Mouse (Mus musculus): ENCODE data around the gene A630076J17Rik. TPM values are rescaled to one million over a fixed set of nuclear protein-coding genes. Genes with fewer than 3 reads are reported as not detected.

The A630076J17Rik gene
- polyA plus RNA-seq, 1 experiment from 2014 or later: 0.20 TPM

DNA sequence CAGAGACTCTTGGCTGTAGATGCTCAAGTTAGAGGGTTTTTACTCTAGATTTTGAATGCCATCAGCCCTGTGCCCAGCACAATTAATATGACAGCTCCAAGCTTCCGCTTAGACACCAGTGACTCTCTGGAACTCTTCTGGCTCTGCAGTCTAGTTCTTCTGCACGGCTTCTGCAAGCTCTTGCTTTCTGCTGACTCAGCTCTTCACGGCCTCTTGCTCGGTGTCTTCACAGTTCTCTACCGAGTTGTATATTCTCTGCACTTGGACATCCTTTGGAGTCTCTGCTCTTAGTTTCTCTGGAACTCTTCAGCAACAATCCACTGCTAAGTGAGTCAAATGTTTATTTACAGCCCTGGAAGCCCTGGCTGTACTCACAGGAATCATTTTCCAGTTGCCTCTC is 23.5 kb downstream of the A630076J17Rik start:
- ATAC-seq (replicated peaks; ENCODE audit: insufficient number of reproducible peaks, insufficient read depth, low FRiP score, low read depth): no peak
- WGBS: 70% methylated on average over 5 of the region's 5 CpGs
- no peak overlapping the region for H3K4me2 ChIP-seq

DNA sequence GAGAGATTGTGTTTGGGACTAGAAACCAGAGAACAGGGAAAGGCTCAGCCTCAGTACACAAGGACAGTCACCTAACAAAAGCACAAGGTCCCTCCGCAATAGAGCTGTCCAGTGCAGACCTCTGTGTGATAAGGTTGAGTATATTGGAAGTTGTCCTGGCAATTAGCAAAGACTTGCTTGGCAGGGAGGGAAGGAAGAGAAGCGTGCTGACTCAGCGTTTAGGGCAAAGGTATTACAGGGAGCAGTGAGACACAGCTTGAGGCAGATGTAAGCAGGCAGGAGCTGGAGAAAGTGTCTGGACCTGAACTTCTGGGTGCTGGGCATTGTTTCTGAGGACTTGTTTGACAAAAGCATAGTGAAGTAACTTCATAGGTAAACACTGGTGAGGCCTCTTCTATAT is 25.6 kb downstream of the A630076J17Rik start:
- Histone ChIP-seq H3K4me2 (no peak overlapping the region), H3K9ac (no peak overlapping the region), H3K9me3 (replicated peaks) (no peaks in the 10 kb centered on the region), H3K27me3 (no peaks in the 10 kb centered on the region), H3K4me1 (replicated peaks) (0 out of 2 replicates have a peak, but pooled peaks cover 4% of the 10 kb centered on the region), H3K27ac (no peak overlapping the region), H3K4me3 (no peak overlapping the region), H3K36me3 (no peaks in the 10 kb centered on the region)
- no peak for ATAC-seq (replicated peaks; ENCODE audit: insufficient number of reproducible peaks, insufficient read depth, low FRiP score, low read depth)
- 76% methylated on average over 3 of the region's 3 CpGs for WGBS

More for the DNA sequence above, 23.5 kb downstream of the A630076J17Rik start:
- H3K4me3 ChIP-seq: no peak overlapping the region
- no peaks in the 10 kb centered on the region for H3K9me3 ChIP-seq (replicated peaks)
- no peak overlapping the region for H3K9ac ChIP-seq
- H3K27me3 ChIP-seq: no peaks in the 10 kb centered on the region
- no peaks in the 10 kb centered on the region for H3K4me1 ChIP-seq (replicated peaks)
- no peak overlapping the region for H3K27ac ChIP-seq
- no peaks in the 10 kb centered on the region for H3K36me3 ChIP-seq

DNA sequence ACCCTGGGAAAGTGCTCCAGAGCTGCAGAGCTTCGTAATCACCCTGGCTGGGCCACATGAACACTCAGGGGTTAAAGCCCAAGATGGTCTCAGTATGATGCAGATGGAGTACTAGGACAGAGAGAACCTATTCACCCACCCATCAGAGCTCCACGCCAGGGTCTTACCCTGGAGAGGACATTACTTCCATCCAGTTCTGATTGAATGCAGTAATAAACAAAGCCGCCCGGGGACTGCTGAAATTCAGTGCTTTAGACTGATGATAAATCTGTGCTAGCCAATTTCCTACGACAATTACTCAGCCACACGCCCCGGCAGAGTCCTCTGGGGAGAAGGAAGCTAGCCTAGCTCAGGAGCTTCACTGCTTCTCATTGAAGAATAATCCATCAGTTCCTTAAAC is 26.3 kb downstream of the A630076J17Rik start:
- H3K4me2 ChIP-seq: no peak overlapping the region
- WGBS: 65% methylated on average over 7 of the region's 7 CpGs

DNA sequence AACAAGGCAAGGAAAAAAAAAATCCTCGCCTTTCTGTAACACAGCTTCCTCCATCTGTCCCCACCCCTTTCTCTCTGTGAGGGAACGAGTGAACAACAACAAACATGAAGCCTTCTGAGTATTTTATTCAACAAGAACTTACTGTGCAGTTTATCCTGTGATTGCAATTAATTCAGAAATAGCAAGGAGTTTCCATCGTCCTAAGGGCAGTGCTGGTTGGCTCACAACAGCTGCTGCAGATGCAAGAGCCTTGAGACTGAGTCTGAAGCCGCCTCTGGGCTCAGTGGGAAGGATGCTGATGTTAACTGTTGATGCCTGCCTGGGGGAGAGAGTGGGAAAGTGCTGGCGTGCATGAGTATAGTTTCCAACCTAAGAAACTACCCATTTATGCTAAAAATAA is 27.5 kb downstream of the A630076J17Rik start:
- H3K4me2 ChIP-seq: no peak overlapping the region
- ATAC-seq (replicated peaks; ENCODE audit: insufficient number of reproducible peaks, insufficient read depth, low FRiP score, low read depth): no peak
- H3K36me3 ChIP-seq: no peaks in the 10 kb centered on the region
- H3K4me1 ChIP-seq (replicated peaks): 0 out of 2 replicates have a peak, but pooled peaks cover 6% of the 10 kb centered on the region
- H3K9me3 ChIP-seq (replicated peaks): no peaks in the 10 kb centered on the region
- H3K27ac ChIP-seq: no peak overlapping the region
- no peaks in the 10 kb centered on the region for H3K27me3 ChIP-seq
- no peak overlapping the region for H3K4me3 ChIP-seq
- 50% methylated on average over 5 of the region's 5 CpGs for WGBS
- no peak overlapping the region for H3K9ac ChIP-seq

More for the DNA sequence above, 26.3 kb downstream of the A630076J17Rik start:
- Histone ChIP-seq H3K27ac (no peak overlapping the region), H3K9me3 (replicated peaks) (no peaks in the 10 kb centered on the region), H3K4me3 (no peak overlapping the region), H3K9ac (no peak overlapping the region), H3K4me1 (replicated peaks) (0 out of 2 replicates have a peak, but pooled peaks cover 6% of the 10 kb centered on the region), H3K27me3 (no peaks in the 10 kb centered on the region), H3K36me3 (no peaks in the 10 kb centered on the region)
- ATAC-seq (replicated peaks; ENCODE audit: insufficient number of reproducible peaks, insufficient read depth, low FRiP score, low read depth): no peak

DNA sequence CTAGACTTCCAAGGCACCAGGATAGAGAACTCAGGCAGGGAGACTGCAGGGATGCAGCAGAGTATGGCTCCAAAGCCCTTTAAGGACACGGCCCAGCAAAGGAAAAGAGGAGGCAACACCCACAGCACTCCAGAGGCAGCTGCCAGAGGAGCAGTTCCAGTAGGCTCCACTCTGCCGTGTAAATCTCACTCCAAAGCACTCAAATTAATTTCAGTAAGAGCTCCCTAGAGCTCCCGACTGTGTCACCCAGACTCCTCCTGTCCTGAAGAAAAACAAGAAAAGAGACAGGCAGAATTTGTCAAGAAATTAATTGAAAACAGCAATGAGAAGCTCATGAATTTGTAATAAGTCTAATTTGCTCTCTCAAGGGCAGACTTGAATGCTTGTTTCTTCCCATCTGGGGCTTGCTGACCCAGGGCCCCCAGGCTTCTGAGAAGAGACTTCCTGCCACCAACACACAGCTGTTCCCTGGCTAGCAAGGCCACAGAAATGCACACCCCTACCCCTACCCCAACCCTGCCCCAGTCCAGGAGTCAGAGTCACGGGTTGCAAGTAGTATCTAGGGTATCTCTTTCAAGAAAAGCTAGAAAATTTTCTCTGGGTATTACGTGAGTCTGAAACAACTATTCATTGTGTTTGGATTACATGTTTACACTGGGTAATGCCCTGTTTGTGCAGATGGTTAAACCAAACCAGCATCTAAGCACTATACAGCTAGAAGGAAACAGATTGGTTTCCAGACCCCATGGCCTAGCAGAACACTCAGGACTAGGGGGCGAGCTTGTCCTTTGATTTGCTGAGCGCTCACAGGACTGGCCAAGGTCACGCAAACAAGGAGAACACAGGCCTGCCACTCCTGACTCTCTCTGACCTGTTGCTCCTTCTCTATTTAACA is 30.8 kb downstream of the A630076J17Rik start:
- Histone ChIP-seq H3K4me2 (no peak overlapping the region), H3K9me3 (replicated peaks) (no peaks in the 10 kb centered on the region), H3K9ac (no peak overlapping the region), H3K4me3 (no peak overlapping the region), H3K27ac (no peak overlapping the region), H3K36me3 (no peaks in the 10 kb centered on the region), H3K27me3 (no peaks in the 10 kb centered on the region), H3K4me1 (replicated peaks) (0 out of 2 replicates have a peak, but pooled peaks cover 6% of the 10 kb centered on the region)
- no peak for ATAC-seq (replicated peaks; ENCODE audit: insufficient number of reproducible peaks, insufficient read depth, low FRiP score, low read depth)
- WGBS: 55% methylated on average over 8 of the region's 8 CpGs

DNA sequence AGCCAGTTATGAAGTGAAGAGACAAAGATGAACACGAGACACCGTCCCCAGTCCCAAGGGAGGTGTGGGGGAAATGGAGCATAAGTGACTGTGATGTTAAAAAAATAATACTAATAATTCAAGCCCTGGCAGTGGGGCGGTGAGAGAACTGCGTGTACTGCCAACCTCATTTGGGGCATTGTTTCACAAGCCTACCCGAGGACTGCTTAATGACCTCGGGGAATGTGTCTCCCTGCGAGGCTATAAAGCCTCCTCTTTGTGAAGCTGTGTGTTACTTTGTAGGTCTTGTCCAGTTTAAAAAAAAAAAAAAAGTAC is 31.4 kb downstream of the A630076J17Rik start:
- Histone ChIP-seq H3K27ac (no peak overlapping the region), H3K4me1 (replicated peaks) (0 out of 2 replicates have a peak, but pooled peaks cover 6% of the 10 kb centered on the region), H3K9me3 (replicated peaks) (no peaks in the 10 kb centered on the region), H3K9ac (no peak overlapping the region), H3K27me3 (no peaks in the 10 kb centered on the region), H3K36me3 (no peaks in the 10 kb centered on the region), H3K4me3 (no peak overlapping the region), H3K4me2 (no peak overlapping the region)
- no peak for ATAC-seq (replicated peaks; ENCODE audit: insufficient number of reproducible peaks, insufficient read depth, low FRiP score, low read depth)
- 61% methylated on average over 7 of the region's 7 CpGs for WGBS

DNA sequence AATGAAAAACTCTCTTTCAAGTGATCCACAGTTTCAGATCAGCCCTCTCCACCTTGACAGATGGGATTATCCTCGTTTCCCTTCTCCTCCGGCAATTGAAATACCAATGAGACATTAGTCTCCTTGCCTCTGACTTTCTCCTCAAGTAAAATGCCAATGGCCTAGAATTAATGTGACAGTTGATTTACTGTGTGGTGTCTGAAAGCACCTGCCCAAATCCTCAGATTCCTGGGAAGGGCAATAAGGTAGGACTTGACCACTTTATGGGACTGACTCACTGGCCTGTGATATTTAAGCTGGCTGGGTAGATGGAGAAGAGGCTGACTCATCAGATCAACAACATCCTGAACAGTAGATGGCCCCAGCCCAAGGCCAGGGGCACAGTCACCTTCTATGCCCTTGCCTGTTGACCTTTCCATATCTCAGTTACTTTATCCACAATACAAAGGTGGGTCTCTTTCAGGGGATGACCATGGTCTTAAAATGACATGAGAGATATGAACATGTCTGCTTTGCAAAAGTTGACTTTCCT is 36.5 kb downstream of the A630076J17Rik start:
- no peak overlapping the region for H3K4me2 ChIP-seq
- H3K4me1 ChIP-seq (replicated peaks): no peaks in the 10 kb centered on the region
- no peak overlapping the region for H3K9ac ChIP-seq
- H3K36me3 ChIP-seq: no peaks in the 10 kb centered on the region
- ATAC-seq (replicated peaks; ENCODE audit: insufficient number of reproducible peaks, insufficient read depth, low FRiP score, low read depth): no peak
- no peaks in the 10 kb centered on the region for H3K9me3 ChIP-seq (replicated peaks)
- WGBS: 69% methylated on average over 2 of the region's 2 CpGs
- H3K27me3 ChIP-seq: no peaks in the 10 kb centered on the region
- H3K4me3 ChIP-seq: no peak overlapping the region
- no peak overlapping the region for H3K27ac ChIP-seq

DNA sequence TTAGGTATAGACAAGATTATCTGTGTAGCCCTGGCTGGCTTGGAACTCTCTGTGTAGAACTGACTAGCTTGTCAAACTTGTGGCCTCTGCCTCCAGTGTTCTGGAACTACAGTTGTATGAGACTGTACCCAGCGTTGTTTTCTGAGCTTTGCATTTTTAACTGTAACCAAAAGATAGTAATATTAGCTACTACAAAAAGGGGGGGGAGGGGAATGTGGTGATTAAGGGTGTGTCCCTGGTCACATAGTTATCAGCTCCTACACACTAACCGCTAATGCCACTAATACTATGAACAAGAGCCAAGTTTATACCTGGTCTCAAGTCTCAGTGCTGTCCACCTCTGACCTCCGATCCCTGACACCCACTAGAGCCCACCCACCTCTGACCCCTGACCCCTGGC is 42.0 kb downstream of the A630076J17Rik start:
- Histone ChIP-seq H3K4me3 (no peak overlapping the region), H3K4me1 (replicated peaks) (no peaks in the 10 kb centered on the region), H3K27me3 (0 out of 2 replicates have a peak, but pooled peaks cover 6% of the 10 kb centered on the region), H3K9ac (no peak overlapping the region), H3K9me3 (replicated peaks) (no peaks in the 10 kb centered on the region), H3K27ac (no peak overlapping the region), H3K36me3 (no peaks in the 10 kb centered on the region), H3K4me2 (no peak overlapping the region)
- ATAC-seq (replicated peaks; ENCODE audit: insufficient number of reproducible peaks, insufficient read depth, low FRiP score, low read depth): no peak
- WGBS: 76% methylated on average over 3 of the region's 3 CpGs

DNA sequence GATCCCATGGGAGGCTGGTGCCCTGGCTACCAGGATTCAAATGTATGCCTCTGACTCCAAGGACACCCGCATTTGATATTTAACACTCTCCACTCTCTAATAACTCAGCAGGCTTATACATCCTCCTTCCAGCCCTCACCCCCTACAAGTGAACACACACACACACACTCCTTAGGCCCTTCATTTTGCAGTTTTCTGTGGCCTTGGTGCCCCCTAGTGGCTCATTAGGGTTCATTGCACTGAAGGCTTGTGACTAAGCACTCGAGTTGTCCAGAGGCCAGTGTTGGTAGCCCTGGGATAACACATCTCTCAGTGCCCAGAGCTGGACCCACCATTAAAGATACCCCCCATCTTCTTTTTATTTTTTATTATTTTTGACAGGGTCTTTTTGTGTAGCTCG is 43.4 kb downstream of the A630076J17Rik start:
- no peaks in the 10 kb centered on the region for H3K9me3 ChIP-seq (replicated peaks)

DNA sequence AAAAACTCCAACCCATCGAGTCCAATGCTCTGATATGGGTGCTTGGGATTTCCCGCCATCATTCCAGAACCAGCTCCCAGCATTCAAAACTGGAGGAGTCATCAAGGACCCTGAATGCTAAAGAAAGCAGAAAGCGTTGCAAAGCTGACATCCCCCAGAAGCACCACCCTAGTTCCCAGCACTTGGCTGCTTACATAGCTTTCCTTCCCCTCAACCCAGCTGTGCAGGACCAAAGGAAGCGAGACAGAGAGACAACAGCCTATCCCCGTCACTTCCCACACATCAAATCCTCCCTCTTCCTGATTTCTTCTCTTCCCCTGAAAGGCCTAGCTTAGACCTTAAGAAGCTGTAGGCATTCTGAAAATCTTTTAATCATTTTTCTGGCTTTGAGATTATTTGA is 44.9 kb downstream of the A630076J17Rik start:
- ATAC-seq (replicated peaks; ENCODE audit: insufficient number of reproducible peaks, insufficient read depth, low FRiP score, low read depth): no peak
- Histone ChIP-seq H3K4me2 (no peak overlapping the region), H3K27ac (no peak overlapping the region), H3K4me1 (replicated peaks) (peaks cover 11% of the 10 kb centered on the region), H3K36me3 (no peaks in the 10 kb centered on the region), H3K9me3 (replicated peaks) (no peaks in the 10 kb centered on the region), H3K9ac (no peak overlapping the region), H3K4me3 (no peak overlapping the region), H3K27me3 (0 out of 2 replicates have a peak, but pooled peaks cover 6% of the 10 kb centered on the region)
- 56% methylated on average over 5 of the region's 5 CpGs for WGBS

More for the DNA sequence above, 43.4 kb downstream of the A630076J17Rik start:
- Histone ChIP-seq H3K36me3 (no peaks in the 10 kb centered on the region), H3K4me3 (no peak overlapping the region), H3K4me2 (no peak overlapping the region), H3K4me1 (replicated peaks) (0 out of 2 replicates have a peak, but pooled peaks cover 2% of the 10 kb centered on the region), H3K27me3 (0 out of 2 replicates have a peak, but pooled peaks cover 6% of the 10 kb centered on the region), H3K27ac (no peak overlapping the region), H3K9ac (no peak overlapping the region)
- ATAC-seq (replicated peaks; ENCODE audit: insufficient number of reproducible peaks, insufficient read depth, low FRiP score, low read depth): peak; percentile 55; the same call in 1 of the 2 replicates
- WGBS: 14% methylated on average over 3 of the region's 3 CpGs

DNA sequence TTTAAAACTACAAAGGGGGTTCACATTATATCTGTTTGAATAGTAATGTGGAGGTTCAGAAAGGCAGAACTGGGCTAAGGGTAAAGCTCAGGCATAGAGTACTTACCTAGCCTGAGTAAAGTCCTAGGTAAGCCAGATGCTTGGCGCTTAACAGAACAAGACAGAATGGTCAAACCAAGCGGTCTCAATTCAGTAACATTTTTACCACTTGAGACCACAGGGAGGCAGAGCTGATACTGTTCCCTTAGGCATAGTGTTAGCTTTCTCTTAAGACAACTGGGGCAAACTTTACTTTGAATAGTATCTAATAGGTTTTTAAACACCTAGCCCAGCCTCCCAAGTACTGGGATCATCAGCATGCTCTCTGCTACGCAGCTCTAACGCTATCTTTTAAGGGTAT is 45.6 kb downstream of the A630076J17Rik start:
- 52% methylated on average over 4 of the region's 4 CpGs for WGBS
- Histone ChIP-seq H3K36me3 (no peaks in the 10 kb centered on the region), H3K4me1 (replicated peaks) (peaks cover 12% of the 10 kb centered on the region), H3K27me3 (0 out of 2 replicates have a peak, but pooled peaks cover 6% of the 10 kb centered on the region), H3K27ac (no peak overlapping the region), H3K9me3 (replicated peaks) (no peaks in the 10 kb centered on the region), H3K4me2 (no peak overlapping the region), H3K9ac (no peak overlapping the region), H3K4me3 (no peak overlapping the region)
- no peak for ATAC-seq (replicated peaks; ENCODE audit: insufficient number of reproducible peaks, insufficient read depth, low FRiP score, low read depth)
